Mouse (Mus musculus) liver, embryonic 18 days (tissue): ENCODE measurements around the gene Hddc3. TPM values are rescaled to one million over a fixed set of nuclear protein-coding genes. Genes with fewer than 3 reads are reported as not detected.

Experiments used
- polyA plus RNA-seq: library from polyadenylated mRNA; depleted of rRNA; stranded (reverse); fragments of >200 nt; gene quantifications from 2 replicates; pipeline ENCODE4 v1.2.3, GENCODE M21; 2012; rRNA removed

The Hddc3 gene
- 8.4 and 8.9 TPM in 2 replicates for polyA plus RNA-seq

GRCm38 (mm10) chr7:80342858-80343257, at the start of gene Hddc3:
Gene Hddc3, plus strand, starts transcription at chr7:80343104.

GRCm38 (mm10) chr7:80294062-80294763, 48.7 kb upstream of the Hddc3 start, which contains the start of gene Prc1:
Gene Prc1, plus strand, starts transcription at chr7:80294450.

GRCm38 (mm10) chr7:80324043-80324815, 18.7 kb upstream of the Hddc3 start, which contains the start of gene Rccd1:
Gene Rccd1, minus strand, starts transcription at chr7:80324454.

GRCm38 (mm10) chr7:80340793-80341192, 2.1 kb upstream of the Hddc3 start, which contains the start of gene Unc45a:
Gene Unc45a, minus strand, starts transcription at chr7:80341005.

GRCm38 (mm10) chr7:80371041-80371751, 28.3 kb downstream of the Hddc3 start, which contains the start of gene Man2a2:
Gene Man2a2, minus strand, starts transcription at chr7:80371375.

GRCm38 (mm10) chr7:80387633-80388543, 45.0 kb downstream of the Hddc3 start, which contains the start of gene Fes:
Gene Fes, minus strand, starts transcription at chr7:80387946.

Other genes starting within 250 kb of the Hddc3 start
- gene Idh2, start 227.7 kb upstream of the Hddc3 start, polyA plus RNA-seq: 171 and 185 TPM in 2 replicates
- gene Sema4b, start 156.3 kb upstream of the Hddc3 start, polyA plus RNA-seq: 4.6 TPM in 2 replicates
- 40.6 and 46.2 TPM in 2 replicates for gene Cib1, start 110.3 kb upstream of the Hddc3 start, polyA plus RNA-seq
- 0.88 and 0.94 TPM in 2 replicates for gene Gdpgp1, start 110.2 kb upstream of the Hddc3 start, polyA plus RNA-seq
- 0.23 and 0.31 TPM in 2 replicates for gene Ttll13, start 96.7 kb upstream of the Hddc3 start, polyA plus RNA-seq
- 21.6 and 24.3 TPM in 2 replicates for gene Ngrn, start 81.9 kb upstream of the Hddc3 start, polyA plus RNA-seq
- gene Vps33b, start 73.5 kb upstream of the Hddc3 start, polyA plus RNA-seq: 5.3 and 5.8 TPM in 2 replicates
- 38.5 and 42.6 TPM in 2 replicates for gene Prc1, start 48.7 kb upstream of the Hddc3 start, polyA plus RNA-seq
- 4.3 TPM in 2 replicates for gene Rccd1, start 18.6 kb upstream of the Hddc3 start, polyA plus RNA-seq
- gene Unc45a, start 2.1 kb upstream of the Hddc3 start, polyA plus RNA-seq: 8.7 and 9.3 TPM in 2 replicates
- gene Man2a2, start 28.3 kb downstream of the Hddc3 start, polyA plus RNA-seq: 8.5 and 10.6 TPM in 2 replicates
- gene Fes, start 44.8 kb downstream of the Hddc3 start, polyA plus RNA-seq: 17.6 and 24.7 TPM in 2 replicates
- 22.4 and 27.7 TPM in 2 replicates for gene Furin, start 62.3 kb downstream of the Hddc3 start, polyA plus RNA-seq
- 9.6 and 11.2 TPM in 2 replicates for gene Blm, start 192.0 kb downstream of the Hddc3 start, polyA plus RNA-seq